Mouse (Mus musculus): Measurements from ENCODE around the gene Il16.

Il16 gene

GRCm38 (mm10) chr7:83611886-83612285 is 133.6 kb downstream of the Il16 start:
- DNase-seq (ENCODE audit: low spot score in 2 of 2) = no peak

- no peak for DNase-seq (ENCODE audit: low spot score in 2 of 2)
Observed at GRCm38 (mm10) chr7:83609891-83610290, 135.6 kb downstream of the Il16 start.

- DNase-seq (ENCODE audit: low spot score in 2 of 2) = no peak
Observed at GRCm38 (mm10) chr7:83606796-83607195, 138.7 kb downstream of the Il16 start.

- no peak for DNase-seq (ENCODE audit: low spot score in 2 of 2)
Observed at GRCm38 (mm10) chr7:83604180-83604944, 141.2 kb downstream of the Il16 start.

- peak in 1 of 2 experiments; percentile 46 for DNase-seq (ENCODE audit: low spot score in 2 of 2)
Observed at GRCm38 (mm10) chr7:83599913-83600286, 145.6 kb downstream of the Il16 start.

- DNase-seq (ENCODE audit: low spot score in 2 of 2) = no peak
Observed at GRCm38 (mm10) chr7:83598997-83599912, 146.3 kb downstream of the Il16 start.

- no peak for DNase-seq (ENCODE audit: low spot score in 2 of 2)
Observed at GRCm38 (mm10) chr7:83597063-83597462, 148.5 kb downstream of the Il16 start.

GRCm38 (mm10) chr7:83594056-83594455 is 151.5 kb downstream of the Il16 start:
- no peak for DNase-seq (ENCODE audit: low spot score in 2 of 2)
